Mouse (Mus musculus) forebrain, embryonic 12.5 days (tissue): ENCODE results near the gene Shc1. TPM values are rescaled to one million over a fixed set of nuclear protein-coding genes. Genes with fewer than 3 reads are reported as not detected.
"Not testable (repeated sequence)": the region's sequence is repeated elsewhere in the genome, so short reads cannot be mapped to it uniquely, and the experiment has no call there.

ENCODE experiments used
- ATAC-seq: fragments of 200-750 bp; cut with Nextera tagmentation; 2 replicates; pipeline ENCODE4 v1.8.0; 2017; ENCODE audit warnings: moderate TSS enrichment; ENCODE audit not compliant: low FRiP score
- H3K27ac ChIP-seq: fragments of 300-500 bp; sonication (generic); 2 replicates; pipeline ENCODE4 v1.5.1; 2016; ENCODE audit warnings: mild to moderate bottlenecking
- H3K27me3 ChIP-seq: fragments of 300-500 bp; sonication (generic); 2 replicates; pipeline ENCODE4 v1.6.1; 2016; ENCODE audit warnings: mild to moderate bottlenecking
- H3K36me3 ChIP-seq: fragments of 300-500 bp; sonication (generic); replicated peaks from 2 replicates; pipeline ENCODE4 v1.6.1; 2016; ENCODE audit warnings: mild to moderate bottlenecking
- H3K4me1 ChIP-seq: fragments of 300-500 bp; sonication (generic); 2 replicates; pipeline ENCODE4 v1.6.1; 2016
- H3K4me2 ChIP-seq: fragments of 300-500 bp; sonication (generic); 2 replicates; pipeline ENCODE4 v1.6.1; 2016; ENCODE audit warnings: mild to moderate bottlenecking, moderate library complexity
- H3K4me3 ChIP-seq: fragments of 300-500 bp; sonication (generic); replicated peaks from 2 replicates; pipeline ENCODE4 v1.5.1; 2016; ENCODE audit warnings: mild to moderate bottlenecking
- H3K9ac ChIP-seq: fragments of 300-500 bp; sonication (generic); 2 replicates; pipeline ENCODE4 v1.6.1; 2016; ENCODE audit warnings: mild to moderate bottlenecking
- H3K9me3 ChIP-seq: fragments of 300-500 bp; sonication (generic); 2 replicates; pipeline ENCODE4 v1.6.1; 2016
- WGBS: fragments of 180-500 bp; shearing (Covaris S2); methylation state at CpG from one replicate; pipeline ENCODE4 v1.1.7; 2016; 5-methylcytosine and 5-hydroxymethylcytosine counted together
- polyA plus RNA-seq: library from polyadenylated mRNA; unstranded; fragments of >200 nt; fragmentation: Nextera tagmentation; extraction: Ambion mirVana; gene quantifications from 2 replicates; pipeline ENCODE4 v1.2.1, GENCODE M21; 2016

Shc1 gene
- polyA plus RNA-seq, 1 experiment from 2014 or later: 30.9 TPM

DNA sequence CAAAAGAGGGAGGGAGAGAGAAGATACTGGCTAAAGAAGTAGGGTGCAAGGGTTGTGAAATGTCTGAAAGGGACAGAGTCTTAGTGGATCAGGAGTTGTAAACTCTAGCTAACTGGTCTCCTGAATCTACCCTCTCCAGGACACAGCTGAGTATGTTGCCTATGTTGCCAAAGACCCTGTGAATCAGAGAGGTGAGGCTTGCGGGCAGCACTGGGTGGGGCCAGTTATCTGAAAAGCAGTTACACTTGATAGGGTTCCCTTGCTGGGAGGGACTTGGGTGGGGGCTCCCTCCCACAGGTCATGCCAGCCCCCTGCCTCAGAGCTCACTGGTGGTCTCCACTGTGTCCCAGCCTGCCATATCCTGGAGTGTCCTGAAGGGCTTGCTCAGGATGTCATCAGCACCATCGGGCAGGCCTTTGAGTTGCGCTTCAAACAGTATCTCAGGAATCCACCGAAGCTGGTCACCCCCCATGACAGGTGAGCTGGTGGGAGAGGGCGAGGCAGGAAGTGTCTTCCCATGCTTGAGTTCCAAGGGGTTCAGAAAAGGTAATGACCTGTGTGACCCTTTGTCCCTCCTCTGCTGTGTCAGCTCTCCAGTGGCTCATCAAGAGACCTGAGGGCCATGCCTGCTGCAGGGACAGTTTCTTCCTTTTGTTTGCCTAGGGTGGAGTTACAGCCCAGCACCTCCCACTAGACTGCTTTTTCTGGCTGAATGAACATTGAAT lies 6.3 kb downstream of the Shc1 start:
- 95% methylated on average over 5 of the region's 5 CpGs for WGBS
- Histone ChIP-seq H3K4me2 (no peak overlapping the region), H3K4me1 (peaks cover 34% of the 10 kb centered on the region), H3K9me3 (no peaks in the 10 kb centered on the region), H3K36me3 (peaks cover 24% of the 10 kb centered on the region), H3K27me3 (no peaks in the 10 kb centered on the region), H3K27ac (no peak overlapping the region), H3K9ac (no peak overlapping the region), H3K4me3 (no peak overlapping the region)
- no peak for ATAC-seq

DNA sequence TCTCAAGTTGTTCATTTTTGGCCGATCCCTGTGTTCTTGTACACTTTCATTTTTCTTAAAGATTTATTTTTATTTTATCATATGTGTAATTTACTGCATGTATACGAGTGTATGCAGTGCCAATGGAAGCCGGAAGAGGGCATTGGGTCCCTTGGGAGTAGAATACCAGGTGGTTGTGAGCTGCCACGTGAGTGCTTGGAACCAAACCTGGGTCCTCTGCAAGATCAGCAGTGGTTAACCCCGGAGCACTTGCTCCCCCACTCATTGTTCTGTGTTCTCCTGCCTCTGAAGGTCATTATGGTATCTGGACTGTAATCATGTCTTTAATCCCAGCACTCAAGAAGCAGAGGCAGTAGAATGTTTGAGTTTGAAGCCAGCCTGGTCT lies 6.9 kb downstream of the Shc1 start:
- Histone ChIP-seq H3K36me3 (peaks cover 24% of the 10 kb centered on the region), H3K9ac (no peak overlapping the region), H3K27me3 (no peaks in the 10 kb centered on the region), H3K4me3 (no peak overlapping the region), H3K4me2 (no peak overlapping the region), H3K4me1 (peaks cover 29% of the 10 kb centered on the region), H3K9me3 (no peaks in the 10 kb centered on the region), H3K27ac (no peak overlapping the region)
- no peak for ATAC-seq
- 88% methylated on average over 5 of the region's 5 CpGs for WGBS

GRCm38 (mm10) chr3:89425876-89426275 lies 7.6 kb downstream of the Shc1 start:
- H3K27me3 ChIP-seq: no peaks in the 10 kb centered on the region
- H3K27ac ChIP-seq: no peak overlapping the region
- H3K36me3 ChIP-seq: peaks cover 24% of the 10 kb centered on the region
- peaks cover 29% of the 10 kb centered on the region for H3K4me1 ChIP-seq
- ATAC-seq: no peak
- no peaks in the 10 kb centered on the region for H3K9me3 ChIP-seq
- H3K4me2 ChIP-seq: no peak overlapping the region
- H3K4me3 ChIP-seq: no peak overlapping the region
- WGBS: 89% methylated on average over 4 of the region's 4 CpGs
- no peak overlapping the region for H3K9ac ChIP-seq

GRCm38 (mm10) chr3:89429021-89429420 lies 10.8 kb downstream of the Shc1 start:
- ATAC-seq: not testable (repeated sequence)

GRCm38 (mm10) chr3:89430171-89431159 lies 12.2 kb downstream of the Shc1 start, which contains the start of gene Pygo2:
TSS of gene Pygo2 (plus strand) at chr3:89430214.
- Histone ChIP-seq H3K9me3 (no peaks in the 10 kb centered on the region), H3K36me3 (peaks cover 37% of the 10 kb centered on the region), H3K4me3 (peak within 1 kb of the TSS; percentile 97), H3K4me1 (peaks cover 24% of the 10 kb centered on the region), H3K9ac (peak within 1 kb of the TSS; percentile 99), H3K4me2 (peak within 1 kb of the TSS; percentile 87), H3K27ac (peak within 1 kb of the TSS; percentile 89), H3K27me3 (no peaks in the 10 kb centered on the region)
- WGBS: 3% methylated on average over 64 of the region's 68 CpGs
- ATAC-seq: peak; percentile 98

More at GRCm38 (mm10) chr3:89429021-89429420, 10.8 kb downstream of the Shc1 start:
- not testable (repeated sequence) for H3K27me3 ChIP-seq, H3K4me3 ChIP-seq, H3K9me3 ChIP-seq, H3K9ac ChIP-seq, H3K27ac ChIP-seq, H3K4me2 ChIP-seq
- Histone ChIP-seq H3K36me3 (peaks cover 41% of the 10 kb centered on the region), H3K4me1 (peaks cover 14% of the 10 kb centered on the region)
- 94% methylated on average over 7 of the region's 7 CpGs for WGBS

DNA sequence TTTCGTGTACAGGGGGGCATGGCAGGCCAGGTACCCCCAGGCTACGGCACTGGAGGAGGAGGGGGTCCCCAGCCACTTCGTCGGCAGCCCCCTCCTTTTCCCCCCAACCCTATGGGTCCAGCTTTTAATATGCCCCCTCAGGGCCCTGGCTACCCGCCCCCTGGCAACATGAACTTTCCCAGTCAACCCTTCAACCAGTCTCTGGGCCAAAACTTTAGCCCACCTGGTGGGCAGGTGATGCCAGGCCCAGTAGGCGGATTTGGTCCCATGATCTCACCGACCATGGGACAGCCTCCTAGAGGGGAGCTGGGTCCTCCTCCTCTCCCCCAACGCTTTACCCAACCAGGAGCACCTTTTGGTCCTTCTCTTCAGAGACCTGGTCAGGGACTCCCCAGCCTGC lies 14.4 kb downstream of the Shc1 start:
- Histone ChIP-seq H3K36me3 (peaks cover 26% of the 10 kb centered on the region), H3K4me2 (no peak overlapping the region), H3K9me3 (no peaks in the 10 kb centered on the region), H3K4me1 (peaks cover 41% of the 10 kb centered on the region), H3K9ac (no peak overlapping the region), H3K27ac (no peak overlapping the region), H3K27me3 (no peaks in the 10 kb centered on the region), H3K4me3 (no peak overlapping the region)
- WGBS: 97% methylated on average over 8 of the region's 8 CpGs
- ATAC-seq: no peak

DNA sequence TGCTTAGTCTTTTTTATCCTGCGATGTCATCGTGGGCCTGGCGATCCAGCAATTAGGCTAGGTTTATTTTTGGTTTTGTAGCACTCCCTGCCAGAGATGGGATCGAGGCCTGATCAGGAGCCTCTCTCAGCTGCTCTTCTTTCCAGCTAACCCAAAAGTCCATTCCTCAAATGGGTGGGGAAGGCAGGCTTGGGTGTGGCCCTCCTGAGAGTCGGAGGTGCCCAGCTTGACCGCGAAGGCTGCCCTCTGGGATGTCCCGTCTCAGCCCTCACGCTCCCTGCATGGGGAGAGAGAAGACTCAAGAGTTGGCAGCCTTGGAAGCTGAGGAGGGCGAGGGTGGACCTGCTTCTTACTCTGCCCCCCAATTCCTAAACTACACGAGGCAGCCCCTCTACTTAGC lies 16.3 kb downstream of the Shc1 start:
- Histone ChIP-seq H3K9me3 (no peaks in the 10 kb centered on the region), H3K4me2 (no peak overlapping the region), H3K4me1 (peaks cover 41% of the 10 kb centered on the region), H3K4me3 (no peak overlapping the region), H3K27ac (peak overlapping the region; percentile 68), H3K36me3 (peaks cover 26% of the 10 kb centered on the region), H3K9ac (no peak overlapping the region), H3K27me3 (no peaks in the 10 kb centered on the region)
- 80% methylated on average over 11 of the region's 11 CpGs for WGBS
- no peak for ATAC-seq

- WGBS: 61% methylated on average over 7 of the region's 7 CpGs
- H3K9ac ChIP-seq: no peak overlapping the region
- H3K4me3 ChIP-seq: no peak overlapping the region
- H3K36me3 ChIP-seq: peaks cover 26% of the 10 kb centered on the region
- peak overlapping the region; percentile 68 for H3K27ac ChIP-seq
- no peak overlapping the region for H3K4me2 ChIP-seq
- H3K27me3 ChIP-seq: no peaks in the 10 kb centered on the region
- peaks cover 41% of the 10 kb centered on the region for H3K4me1 ChIP-seq
- H3K9me3 ChIP-seq: no peaks in the 10 kb centered on the region
- no peak for ATAC-seq
Observed at GRCm38 (mm10) chr3:89435041-89435440, 16.8 kb downstream of the Shc1 start.

DNA sequence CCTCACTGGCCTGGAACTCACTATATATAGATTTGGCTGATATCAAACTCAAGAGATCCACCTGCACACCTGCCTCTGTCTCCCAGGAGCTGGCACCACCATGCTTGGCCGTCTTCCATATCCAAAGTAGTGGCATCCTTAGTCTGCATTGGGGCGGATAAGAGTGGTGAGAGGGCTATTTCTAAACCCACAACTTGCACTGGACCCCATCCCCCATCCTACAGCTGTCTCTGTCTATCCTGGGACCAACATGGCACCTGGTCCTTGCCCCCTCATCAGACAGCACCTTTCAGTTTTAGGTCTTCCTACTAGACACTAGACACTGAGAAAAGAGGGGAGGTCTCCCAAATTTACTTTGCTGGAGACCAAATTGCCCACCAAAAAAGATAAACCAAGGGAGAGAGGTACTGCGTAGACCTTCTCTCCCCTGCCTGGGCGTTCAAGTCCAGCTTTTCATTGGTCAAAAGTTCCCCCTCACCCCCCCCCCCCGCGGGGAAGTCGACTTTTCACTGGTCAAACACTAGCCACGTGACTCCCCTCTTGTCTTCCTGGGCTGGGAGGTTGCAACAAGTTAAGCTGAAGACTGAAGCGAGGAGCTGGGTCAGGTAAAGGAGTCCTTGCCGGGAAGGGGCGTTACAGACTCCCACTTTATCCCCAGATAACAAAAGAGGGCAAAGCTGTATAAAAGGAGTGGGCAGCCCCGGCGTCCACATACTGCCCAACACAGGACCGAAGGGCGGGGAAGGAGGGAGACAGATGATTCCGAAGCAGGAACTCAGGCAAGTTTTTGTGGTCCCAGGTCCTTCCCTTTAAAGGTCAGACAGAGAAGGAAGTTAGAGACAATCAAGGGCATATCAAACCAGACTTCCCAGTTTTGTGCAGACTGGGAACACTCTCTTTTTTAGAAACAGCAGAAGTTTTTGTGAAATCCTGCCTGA lies 18.2 kb downstream of the Shc1 start, which contains the start of gene Pbxip1:
Pbxip1 (plus strand) TSS at position 531 of the 938 bp plus-strand sequence.
- ATAC-seq: peak; percentile 72
- Histone ChIP-seq H3K9ac (peak within 1 kb of the TSS; percentile 52), H3K27me3 (no peaks in the 10 kb centered on the region), H3K4me3 (peak within 1 kb of the TSS; percentile 37), H3K36me3 (peaks cover 26% of the 10 kb centered on the region), H3K27ac (peak within 1 kb of the TSS; percentile 36; the same call in 1 of the 2 replicates), H3K4me1 (peaks cover 31% of the 10 kb centered on the region), H3K9me3 (no peaks in the 10 kb centered on the region), H3K4me2 (peak within 1 kb of the TSS; percentile 61)
- 3% methylated on average over 16 of the region's 16 CpGs for WGBS

DNA sequence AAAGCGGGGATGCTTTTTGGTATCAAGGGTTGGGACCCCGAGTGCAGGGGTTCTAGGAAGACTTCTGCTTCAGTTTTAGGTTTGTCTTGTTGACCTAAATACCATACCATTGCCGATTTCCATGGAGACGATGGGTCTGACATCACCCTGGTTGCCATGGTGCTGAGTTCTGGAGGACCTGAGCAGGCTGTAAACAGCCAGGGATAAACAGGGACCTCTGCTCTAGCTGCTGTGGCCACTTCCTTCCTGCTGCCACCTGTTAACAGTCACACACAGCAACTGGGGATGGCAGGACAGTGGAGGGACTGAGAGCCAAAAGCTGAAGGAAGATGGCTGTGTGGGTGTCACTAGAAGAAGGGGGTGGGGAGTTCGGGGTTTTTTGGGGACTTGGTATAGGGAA lies 19.0 kb downstream of the Shc1 start:
- H3K36me3 ChIP-seq: peaks cover 24% of the 10 kb centered on the region
- no peak overlapping the region for H3K27ac ChIP-seq
- peaks cover 27% of the 10 kb centered on the region for H3K4me1 ChIP-seq
- peak overlapping the region; percentile 61 for H3K4me2 ChIP-seq
- peak; percentile 8; the same call in 1 of the 2 replicates for ATAC-seq
- WGBS: 27% methylated on average over 5 of the region's 5 CpGs
- H3K4me3 ChIP-seq: peak overlapping the region; percentile 37
- peak overlapping the region; percentile 52 for H3K9ac ChIP-seq
- no peaks in the 10 kb centered on the region for H3K9me3 ChIP-seq
- H3K27me3 ChIP-seq: no peaks in the 10 kb centered on the region

- H3K4me2 ChIP-seq: no peak overlapping the region
- H3K9me3 ChIP-seq: no peaks in the 10 kb centered on the region
- WGBS: 96% methylated on average over 2 of the region's 2 CpGs
- H3K4me3 ChIP-seq: no peak overlapping the region
- H3K27me3 ChIP-seq: no peaks in the 10 kb centered on the region
- no peak overlapping the region for H3K27ac ChIP-seq
- ATAC-seq: no peak
- peaks cover 17% of the 10 kb centered on the region for H3K4me1 ChIP-seq
- H3K9ac ChIP-seq: no peak overlapping the region
- no peaks in the 10 kb centered on the region; the same call in 1 of the 2 replicates for H3K36me3 ChIP-seq
Observed at GRCm38 (mm10) chr3:89440691-89441090, 22.4 kb downstream of the Shc1 start.
